Mouse (Mus musculus): ENCODE measurements around the gene Crocc2. TPM values are rescaled to one million over a fixed set of nuclear protein-coding genes. Genes with fewer than 3 reads are reported as not detected.

The Crocc2 gene
- polyA plus RNA-seq, 1 experiment from 2014 or later: 0.08 TPM

DNA sequence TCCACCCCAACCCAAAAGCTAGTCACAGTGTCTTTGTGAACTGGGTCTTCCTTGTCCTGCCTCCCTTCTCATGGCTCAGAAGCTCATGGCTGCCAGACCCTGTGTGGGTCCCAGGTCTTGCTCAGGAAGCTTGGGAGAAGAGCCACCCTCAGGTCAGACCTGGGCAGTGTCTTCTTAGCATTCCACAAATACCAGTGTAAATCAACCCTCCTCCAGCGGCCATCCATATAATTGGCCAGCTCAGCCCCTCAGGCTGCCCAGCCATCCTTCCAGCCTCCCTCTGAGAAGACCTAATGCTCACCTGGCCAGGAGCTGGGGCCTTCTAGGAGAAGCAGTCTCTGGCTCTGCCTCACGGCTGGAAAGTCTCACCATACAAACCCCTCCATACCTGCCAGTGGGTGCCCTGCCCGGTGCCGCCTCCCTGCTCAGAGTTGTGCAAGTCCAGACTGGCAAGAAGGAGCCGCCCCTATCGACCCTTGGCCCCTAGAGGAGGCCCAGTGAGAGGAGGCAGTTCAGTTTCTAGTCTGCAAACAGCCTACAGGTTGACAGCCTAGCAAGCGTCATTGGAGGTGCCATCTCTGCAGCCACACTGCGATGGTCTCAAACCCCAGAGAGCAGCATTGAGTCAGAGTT is 7.9 kb upstream of the Crocc2 start, which contains the start of gene 2310007B03Rik:
Gene 2310007B03Rik (minus strand): TSS at position 448 of the 633 bp plus-strand sequence.
- H3K4me2 ChIP-seq (ENCODE audit: low read depth, low read length): no peak within 1 kb of the TSS
- no peaks in the 10 kb centered on the region for H3K4me1 ChIP-seq (ENCODE audit: control insufficient read depth, insufficient read depth, low read length)
- no peak within 1 kb of the TSS for H3K9ac ChIP-seq (replicated peaks; ENCODE audit: low read depth, low read length)
- WGBS: 84% methylated on average over 8 of the region's 8 CpGs
- H3K4me3 ChIP-seq (ENCODE audit: low read depth, low read length): no peak within 1 kb of the TSS
- no peaks in the 10 kb centered on the region for H3K9me3 ChIP-seq (ENCODE audit: control insufficient read depth, low read length)
- H3K27ac ChIP-seq (ENCODE audit: low read depth, low read length): no peak within 1 kb of the TSS
- H3K27me3 ChIP-seq (ENCODE audit: control insufficient read depth, insufficient read depth, low read length): no peaks in the 10 kb centered on the region
- ATAC-seq (ENCODE audit: low read depth): no peak
- H3K36me3 ChIP-seq (ENCODE audit: control insufficient read depth, insufficient read depth, low read length): no peaks in the 10 kb centered on the region

DNA sequence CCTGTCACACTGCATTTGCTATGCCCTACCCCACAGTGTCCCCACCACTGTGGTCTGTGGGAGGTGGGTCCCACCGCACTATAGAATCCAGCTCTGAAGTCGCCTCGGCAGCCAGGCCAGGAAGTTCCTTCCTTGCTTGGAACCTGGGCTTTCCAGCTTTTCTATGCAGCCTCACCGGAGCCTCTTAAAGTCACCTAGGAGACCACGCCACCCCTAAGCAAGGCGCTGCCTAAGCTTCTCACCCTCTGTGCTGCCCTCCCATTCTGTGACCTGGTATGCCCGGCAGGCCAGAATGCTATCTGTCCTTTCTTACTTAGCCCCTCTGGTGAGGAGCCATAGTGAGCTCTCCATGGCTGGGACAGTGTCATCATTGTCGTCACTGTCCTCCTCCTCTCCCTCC is 7.2 kb upstream of the Crocc2 start:
- no peak overlapping the region for H3K9ac ChIP-seq (replicated peaks; ENCODE audit: low read depth, low read length)
- ATAC-seq (ENCODE audit: low read depth): no peak
- WGBS: 79% methylated on average over 8 of the region's 8 CpGs
- H3K9me3 ChIP-seq (ENCODE audit: control insufficient read depth, low read length): no peaks in the 10 kb centered on the region
- H3K4me3 ChIP-seq (ENCODE audit: low read depth, low read length): no peak overlapping the region
- H3K36me3 ChIP-seq (ENCODE audit: control insufficient read depth, insufficient read depth, low read length): no peaks in the 10 kb centered on the region
- no peaks in the 10 kb centered on the region for H3K27me3 ChIP-seq (ENCODE audit: control insufficient read depth, insufficient read depth, low read length)
- no peak overlapping the region for H3K4me2 ChIP-seq (ENCODE audit: low read depth, low read length)
- H3K27ac ChIP-seq (ENCODE audit: low read depth, low read length): no peak overlapping the region
- H3K4me1 ChIP-seq (ENCODE audit: control insufficient read depth, insufficient read depth, low read length): no peaks in the 10 kb centered on the region

GRCm38 (mm10) chr1:93161921-93162320 is 6.6 kb upstream of the Crocc2 start:
- no peak for ATAC-seq (ENCODE audit: low read depth)
- Histone ChIP-seq H3K36me3 (ENCODE audit: control insufficient read depth, insufficient read depth, low read length) (no peaks in the 10 kb centered on the region), H3K27ac (ENCODE audit: low read depth, low read length) (no peak overlapping the region), H3K4me1 (ENCODE audit: control insufficient read depth, insufficient read depth, low read length) (no peaks in the 10 kb centered on the region), H3K4me2 (ENCODE audit: low read depth, low read length) (no peak overlapping the region), H3K9ac (replicated peaks; ENCODE audit: low read depth, low read length) (no peak overlapping the region), H3K9me3 (ENCODE audit: control insufficient read depth, low read length) (no peaks in the 10 kb centered on the region), H3K4me3 (ENCODE audit: low read depth, low read length) (no peak overlapping the region), H3K27me3 (ENCODE audit: control insufficient read depth, insufficient read depth, low read length) (no peaks in the 10 kb centered on the region)
- 87% methylated on average over 10 of the region's 10 CpGs for WGBS

DNA sequence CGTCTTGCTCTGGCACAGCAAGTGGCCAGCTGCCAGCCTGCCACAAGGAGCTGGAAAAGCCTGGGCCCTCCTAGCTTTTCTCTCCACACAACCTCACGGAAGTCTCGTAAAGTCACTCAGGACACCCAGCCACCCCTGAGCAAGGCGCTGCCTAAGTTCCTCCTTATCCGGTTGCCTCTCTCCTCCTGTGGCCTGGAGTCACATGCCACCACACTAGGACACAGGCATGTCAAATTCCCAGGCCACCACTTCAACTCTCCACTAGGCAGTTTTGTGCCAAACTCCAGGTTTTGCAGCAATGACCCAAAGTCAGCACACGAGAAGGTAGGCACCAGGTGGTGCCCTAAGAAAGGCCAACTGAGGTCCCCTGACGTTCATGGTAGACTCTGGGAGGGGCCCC is 5.9 kb upstream of the Crocc2 start:
- WGBS: 84% methylated on average over 7 of the region's 7 CpGs

DNA sequence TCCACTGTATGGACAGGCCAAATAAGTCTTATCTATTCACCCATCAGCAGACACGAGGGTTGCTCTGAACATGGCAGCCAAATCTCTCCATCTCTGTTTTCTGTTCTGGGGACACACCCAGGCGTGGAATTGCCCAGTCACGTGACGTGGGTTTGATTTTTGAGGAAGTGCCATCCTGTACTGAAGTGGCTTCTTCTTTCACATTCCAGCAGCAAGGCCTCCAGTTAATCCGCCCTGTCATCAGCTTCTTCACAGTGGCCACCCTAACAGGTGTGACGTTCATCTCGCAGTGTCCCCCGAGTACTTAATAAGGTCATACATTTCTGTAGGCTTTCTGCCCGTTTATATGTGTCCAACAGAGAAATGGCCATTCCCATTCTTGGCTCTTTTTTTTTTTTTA is 3.1 kb upstream of the Crocc2 start:
- no peaks in the 10 kb centered on the region for H3K9me3 ChIP-seq (ENCODE audit: control insufficient read depth, low read length)
- no peak overlapping the region for H3K4me3 ChIP-seq (ENCODE audit: low read depth, low read length)
- no peaks in the 10 kb centered on the region for H3K4me1 ChIP-seq (ENCODE audit: control insufficient read depth, insufficient read depth, low read length)
- no peaks in the 10 kb centered on the region for H3K27me3 ChIP-seq (ENCODE audit: control insufficient read depth, insufficient read depth, low read length)
- no peaks in the 10 kb centered on the region for H3K36me3 ChIP-seq (ENCODE audit: control insufficient read depth, insufficient read depth, low read length)
- no peak overlapping the region for H3K27ac ChIP-seq (ENCODE audit: low read depth, low read length)
- no peak for ATAC-seq (ENCODE audit: low read depth)
- WGBS: 86% methylated on average over 9 of the region's 9 CpGs
- H3K9ac ChIP-seq (replicated peaks; ENCODE audit: low read depth, low read length): no peak overlapping the region
- no peak overlapping the region for H3K4me2 ChIP-seq (ENCODE audit: low read depth, low read length)

More for the DNA sequence above, 5.9 kb upstream of the Crocc2 start:
- H3K27ac ChIP-seq (ENCODE audit: low read depth, low read length): no peak overlapping the region
- no peak for ATAC-seq (ENCODE audit: low read depth)
- no peaks in the 10 kb centered on the region for H3K4me1 ChIP-seq (ENCODE audit: control insufficient read depth, insufficient read depth, low read length)
- no peaks in the 10 kb centered on the region for H3K9me3 ChIP-seq (ENCODE audit: control insufficient read depth, low read length)
- no peak overlapping the region for H3K9ac ChIP-seq (replicated peaks; ENCODE audit: low read depth, low read length)
- H3K36me3 ChIP-seq (ENCODE audit: control insufficient read depth, insufficient read depth, low read length): no peaks in the 10 kb centered on the region
- no peak overlapping the region for H3K4me2 ChIP-seq (ENCODE audit: low read depth, low read length)
- H3K27me3 ChIP-seq (ENCODE audit: control insufficient read depth, insufficient read depth, low read length): no peaks in the 10 kb centered on the region
- no peak overlapping the region for H3K4me3 ChIP-seq (ENCODE audit: low read depth, low read length)

DNA sequence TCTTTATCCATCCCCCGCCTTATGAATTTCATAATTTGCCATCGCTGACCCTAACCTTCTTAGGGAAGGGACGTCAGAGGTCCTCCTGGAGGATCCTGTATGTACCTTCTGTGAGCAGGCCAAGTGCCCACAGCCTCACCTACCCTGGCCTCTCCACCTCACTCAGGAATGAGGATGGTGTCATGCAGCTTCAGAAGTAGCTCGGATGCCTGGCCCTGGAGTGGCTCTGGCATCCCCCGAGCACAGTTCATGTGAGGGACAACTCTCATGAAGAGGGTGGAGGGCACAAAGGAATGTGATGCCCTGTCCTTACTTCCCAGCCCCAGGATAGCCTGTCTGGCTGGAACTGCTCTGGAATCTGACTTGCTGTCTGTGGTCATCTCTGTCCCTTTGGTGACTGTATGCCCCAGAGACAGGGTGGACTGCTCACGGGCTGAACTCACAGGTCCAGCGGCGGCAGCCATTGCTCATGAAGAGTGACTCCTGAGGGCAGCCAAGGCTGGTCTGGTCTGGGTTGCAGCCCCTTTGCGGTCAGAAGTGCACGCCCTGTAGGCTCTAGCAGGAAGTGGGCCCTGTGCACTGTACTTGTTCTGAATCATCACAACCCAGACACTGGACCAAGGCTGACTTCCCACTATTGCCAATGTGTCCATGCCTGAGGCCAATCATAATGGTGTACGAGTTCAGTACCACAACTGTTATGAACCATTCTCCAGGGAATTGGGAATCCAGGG is 2.0 kb upstream of the Crocc2 start:
- Histone ChIP-seq H3K9me3 (ENCODE audit: control insufficient read depth, low read length) (no peaks in the 10 kb centered on the region), H3K27me3 (ENCODE audit: control insufficient read depth, insufficient read depth, low read length) (no peaks in the 10 kb centered on the region), H3K9ac (replicated peaks; ENCODE audit: low read depth, low read length) (no peak overlapping the region), H3K4me2 (ENCODE audit: low read depth, low read length) (no peak overlapping the region), H3K4me3 (ENCODE audit: low read depth, low read length) (no peak overlapping the region), H3K4me1 (ENCODE audit: control insufficient read depth, insufficient read depth, low read length) (no peaks in the 10 kb centered on the region), H3K36me3 (ENCODE audit: control insufficient read depth, insufficient read depth, low read length) (no peaks in the 10 kb centered on the region), H3K27ac (ENCODE audit: low read depth, low read length) (no peak overlapping the region)
- no peak for ATAC-seq (ENCODE audit: low read depth)
- 90% methylated on average over 11 of the region's 11 CpGs for WGBS

DNA sequence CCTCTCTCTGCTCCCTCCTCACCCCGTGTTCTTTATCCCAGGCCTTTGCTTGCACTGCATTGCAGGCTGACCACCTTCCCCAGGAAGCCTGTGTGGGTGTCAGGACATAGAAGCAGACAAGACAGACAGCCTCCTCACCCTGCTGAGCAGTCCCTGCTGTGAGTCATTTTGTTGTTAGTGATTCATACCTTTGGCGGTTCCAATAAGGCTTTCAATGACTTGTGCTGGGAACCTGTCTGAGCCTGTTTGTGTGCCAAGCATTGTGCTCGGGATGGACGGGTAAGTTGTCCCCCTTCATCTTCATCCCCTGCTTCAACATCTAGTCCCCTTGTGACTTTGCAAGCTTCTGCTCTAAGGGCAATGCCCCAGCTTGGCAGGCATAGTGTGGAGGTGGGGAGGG is 5.1 kb downstream of the Crocc2 start:
- no peaks in the 10 kb centered on the region for H3K36me3 ChIP-seq (ENCODE audit: control insufficient read depth, insufficient read depth, low read length)
- H3K4me1 ChIP-seq (ENCODE audit: control insufficient read depth, insufficient read depth, low read length): peaks cover 10% of the 10 kb centered on the region
- 79% methylated on average over 4 of the region's 4 CpGs for WGBS
- no peak overlapping the region for H3K9ac ChIP-seq (replicated peaks; ENCODE audit: low read depth, low read length)
- no peak overlapping the region for H3K4me2 ChIP-seq (ENCODE audit: low read depth, low read length)
- 0 out of 2 replicates have a peak, but pooled peaks cover 3% of the 10 kb centered on the region for H3K27me3 ChIP-seq (ENCODE audit: control insufficient read depth, insufficient read depth, low read length)
- H3K4me3 ChIP-seq (ENCODE audit: low read depth, low read length): no peak overlapping the region
- no peaks in the 10 kb centered on the region for H3K9me3 ChIP-seq (ENCODE audit: control insufficient read depth, low read length)
- H3K27ac ChIP-seq (ENCODE audit: low read depth, low read length): no peak overlapping the region
- ATAC-seq (ENCODE audit: low read depth): no peak

DNA sequence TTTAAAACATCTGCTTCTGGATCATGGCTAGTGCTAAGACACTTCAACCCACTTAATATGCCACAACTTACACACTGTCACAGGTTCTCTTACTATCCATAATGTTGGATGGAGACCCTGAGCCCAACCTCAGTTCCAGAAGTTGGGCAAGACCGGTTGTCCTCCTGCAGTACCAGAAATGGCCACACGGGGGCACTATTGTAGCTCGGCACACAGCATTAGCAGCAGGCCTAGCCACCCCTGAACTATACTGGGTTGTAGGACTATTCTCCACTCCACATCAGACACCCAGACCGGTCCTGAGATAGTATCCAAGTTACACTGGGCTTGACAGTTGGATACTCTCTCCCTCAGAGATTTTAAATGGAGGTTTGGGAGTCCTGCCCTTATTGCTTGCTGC is 5.9 kb downstream of the Crocc2 start:
- H3K4me2 ChIP-seq (ENCODE audit: low read depth, low read length): no peak overlapping the region
- H3K4me3 ChIP-seq (ENCODE audit: low read depth, low read length): no peak overlapping the region
- ATAC-seq (ENCODE audit: low read depth): peak; percentile 80
- no peak overlapping the region for H3K9ac ChIP-seq (replicated peaks; ENCODE audit: low read depth, low read length)
- H3K36me3 ChIP-seq (ENCODE audit: control insufficient read depth, insufficient read depth, low read length): no peaks in the 10 kb centered on the region
- H3K4me1 ChIP-seq (ENCODE audit: control insufficient read depth, insufficient read depth, low read length): peaks cover 10% of the 10 kb centered on the region
- no peak overlapping the region for H3K27ac ChIP-seq (ENCODE audit: low read depth, low read length)
- no peaks in the 10 kb centered on the region for H3K9me3 ChIP-seq (ENCODE audit: control insufficient read depth, low read length)
- 0 out of 2 replicates have a peak, but pooled peaks cover 3% of the 10 kb centered on the region for H3K27me3 ChIP-seq (ENCODE audit: control insufficient read depth, insufficient read depth, low read length)
- WGBS: 0% methylated on average over 4 of the region's 4 CpGs

DNA sequence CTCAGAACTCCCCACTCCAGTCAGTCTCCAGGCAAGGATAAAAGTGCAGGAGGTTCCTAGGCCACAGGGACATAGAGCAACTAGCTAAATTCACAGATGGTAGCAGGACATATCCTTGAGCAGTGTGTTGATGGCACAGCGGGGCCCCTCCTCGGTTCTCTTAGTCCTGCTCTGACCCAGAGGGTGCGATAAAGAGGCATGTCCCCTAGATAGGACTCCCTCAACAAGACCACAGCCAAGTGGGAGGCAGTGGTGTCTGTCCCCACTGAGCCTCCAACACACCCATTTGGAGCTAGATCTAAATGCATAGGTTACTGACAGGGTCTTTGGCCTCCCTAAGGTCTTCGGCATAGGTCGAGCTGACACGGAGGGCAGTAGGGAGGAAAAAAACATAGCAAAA is 7.3 kb downstream of the Crocc2 start:
- Histone ChIP-seq H3K4me1 (ENCODE audit: control insufficient read depth, insufficient read depth, low read length) (peaks cover 10% of the 10 kb centered on the region), H3K4me3 (ENCODE audit: low read depth, low read length) (no peak overlapping the region), H3K36me3 (ENCODE audit: control insufficient read depth, insufficient read depth, low read length) (no peaks in the 10 kb centered on the region), H3K9me3 (ENCODE audit: control insufficient read depth, low read length) (no peaks in the 10 kb centered on the region), H3K27me3 (ENCODE audit: control insufficient read depth, insufficient read depth, low read length) (0 out of 2 replicates have a peak, but pooled peaks cover 3% of the 10 kb centered on the region), H3K9ac (replicated peaks; ENCODE audit: low read depth, low read length) (peak overlapping the region; percentile 55; the same call in 1 of the 2 replicates), H3K27ac (ENCODE audit: low read depth, low read length) (no peak overlapping the region), H3K4me2 (ENCODE audit: low read depth, low read length) (peak overlapping the region; percentile 90; the same call in 1 of the 2 replicates)
- ATAC-seq (ENCODE audit: low read depth): 0 out of 2 replicates have a peak, but pooled peaks have one; percentile 10
- 15% methylated on average over 6 of the region's 6 CpGs for WGBS
